12 mouse cellular contexts compared by ENCODE assay signal in genomic region chr2:131715381-131715780, GRCm38 (mm10).
"Had no signal": no experiment of that assay in that cellular context is flagged by ENCODE, and none has a peak within 500 bp of the region (broad histone marks: within the 10 kb centered on the region; RNA-seq: fewer than 3 reads in every experiment).

No protein-coding gene starts in this region.

- DNase-seq: lung, embryonic 14.5 days; lung, postnatal 10 days; lung, postnatal 4 days; midbrain, embryonic 14.5 days; retina, postnatal 1 day; right cerebral cortex, adult 18-20 months; right cerebral cortex, postnatal 25 days; right cerebral cortex, postnatal 4 days; spleen, adult 18-20 months; thymus, adult 18-20 months; thymus, postnatal 14 days; thymus, postnatal 36 days had no signal
